Mouse (Mus musculus): ENCODE data around the gene Erbb3.
"Not testable (repeated sequence)": the region's sequence is repeated elsewhere in the genome, so short reads cannot be mapped to it uniquely, and the experiment has no call there.

Gene Erbb3

DNA sequence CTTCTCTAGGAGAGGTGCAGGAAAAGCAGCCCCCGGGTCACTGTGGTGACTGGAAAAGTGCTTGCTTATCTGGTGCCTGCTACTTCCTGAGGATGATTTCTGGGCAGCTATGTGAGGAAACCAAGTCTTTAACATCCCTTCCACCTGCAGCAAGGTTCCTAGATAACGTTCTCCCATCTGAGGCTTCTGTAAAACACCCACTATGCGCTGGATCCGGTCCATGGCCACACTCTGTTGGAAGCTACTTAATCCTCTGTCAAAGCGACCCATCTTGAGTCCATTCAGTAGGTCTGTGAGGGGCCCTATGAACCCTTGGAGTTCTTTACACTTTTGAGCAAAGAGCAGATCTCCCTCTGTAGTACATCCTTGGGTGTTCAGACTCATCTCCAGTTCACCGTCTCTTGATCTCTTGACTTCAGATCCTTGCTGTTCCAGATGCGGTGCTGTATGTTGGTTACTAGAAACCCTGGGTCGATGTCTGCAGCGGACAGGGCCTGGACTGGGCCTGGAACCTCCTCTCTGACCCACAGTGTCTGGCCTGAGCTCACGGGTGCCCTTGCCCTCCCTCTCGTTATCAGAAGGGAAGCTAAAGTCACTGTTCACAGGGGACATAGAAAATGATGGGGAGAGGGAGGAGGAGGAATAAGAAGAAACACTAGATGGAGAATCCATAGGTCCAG is 39.2 kb downstream of the Erbb3 start:
- not testable (repeated sequence) for DNase-seq

DNA sequence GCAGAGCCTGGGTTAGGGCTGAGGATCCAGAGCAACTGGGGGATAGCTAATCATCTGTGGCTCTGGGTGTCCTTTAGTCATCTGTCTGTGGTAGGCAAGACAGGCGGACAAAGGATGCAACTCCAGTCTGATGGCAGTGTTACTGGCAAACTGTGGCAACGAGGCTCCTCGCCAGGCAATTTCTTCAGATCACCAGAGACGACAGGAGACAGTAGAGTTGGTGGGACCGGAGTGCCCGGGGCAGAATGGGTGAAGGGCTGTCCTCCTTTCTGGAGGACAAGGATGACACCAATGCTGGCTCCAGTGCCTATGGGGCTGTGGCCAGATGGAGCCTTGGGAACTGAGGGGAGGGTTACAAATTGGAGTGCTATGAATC is 39.8 kb downstream of the Erbb3 start:
- peak in 1 of 2 experiments; percentile 35 for DNase-seq

DNA sequence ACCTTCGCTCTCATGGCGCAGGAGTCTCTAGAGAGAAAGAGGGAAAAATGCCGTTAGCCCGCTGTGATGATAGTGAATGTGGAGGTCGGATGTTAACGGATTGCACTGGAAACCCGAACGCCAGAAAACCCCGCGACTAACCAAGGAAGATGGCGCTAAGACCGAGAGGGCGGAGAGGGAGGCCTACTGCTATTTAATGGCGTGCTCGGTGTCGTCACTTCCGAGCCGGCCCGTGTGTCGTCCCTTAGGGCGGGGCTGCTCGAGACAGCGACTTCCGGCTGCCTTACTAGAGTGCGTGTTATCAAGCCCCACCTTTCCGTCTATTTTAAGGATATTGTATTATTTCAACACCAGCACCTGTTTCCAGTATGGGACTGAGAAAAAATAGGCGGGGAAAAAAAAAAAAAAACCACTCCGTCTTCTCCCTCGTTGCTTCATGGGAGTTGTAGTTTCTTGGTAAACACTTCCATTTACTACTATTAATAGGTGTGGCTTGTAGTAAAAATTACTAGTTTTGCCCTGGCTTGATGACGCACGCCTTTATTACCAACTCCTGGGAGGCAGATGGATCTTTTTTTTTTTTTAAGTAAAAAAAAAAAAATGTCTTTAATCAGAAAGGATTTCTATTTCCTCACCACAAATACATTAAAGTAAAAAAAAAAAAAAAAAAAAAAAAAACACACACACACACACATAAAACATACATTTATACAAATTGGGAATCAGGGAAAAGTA is 40.3 kb downstream of the Erbb3 start, which contains the start of gene Rpl41:
Gene Rpl41 (minus strand): TSS at position 359 of the 735 bp plus-strand sequence.
- DNase-seq, result peak; percentile 94 to 97

DNA sequence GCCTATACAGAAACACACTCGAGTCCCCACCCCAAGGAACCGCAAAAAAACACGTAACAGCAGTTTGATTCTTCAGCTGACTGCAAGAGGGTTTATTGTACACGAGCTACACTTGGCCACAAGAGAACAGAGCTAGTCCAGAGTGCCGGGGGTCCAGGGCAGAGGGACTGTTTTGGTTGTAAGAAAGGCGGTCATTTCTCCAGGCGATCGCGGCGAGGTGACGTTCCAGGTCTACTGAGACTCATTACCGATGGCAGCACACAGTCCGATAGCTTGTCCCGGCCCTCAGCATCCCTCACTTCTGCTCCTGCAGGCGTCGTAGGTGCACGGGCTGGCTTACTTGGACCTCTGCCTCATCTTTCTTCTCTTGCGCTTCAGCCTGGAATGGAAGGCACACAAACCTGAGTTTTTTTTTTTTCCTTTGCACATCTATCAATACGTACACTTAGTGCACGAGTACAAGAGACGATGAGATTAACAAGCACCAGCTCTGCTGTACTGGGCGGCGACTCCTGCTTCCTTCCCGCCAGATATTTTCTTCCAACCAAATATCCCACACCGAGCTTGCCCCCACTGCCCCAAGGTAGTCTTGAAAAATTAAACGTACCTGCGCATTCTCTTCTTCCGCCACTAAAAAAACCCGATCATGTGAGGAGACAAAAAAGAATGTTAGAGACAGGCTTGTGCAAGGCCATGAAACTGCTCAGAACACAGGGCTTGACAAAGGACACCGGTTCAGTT is 41.2 kb downstream of the Erbb3 start:
- peak; percentile 37 to 51 for DNase-seq

DNA sequence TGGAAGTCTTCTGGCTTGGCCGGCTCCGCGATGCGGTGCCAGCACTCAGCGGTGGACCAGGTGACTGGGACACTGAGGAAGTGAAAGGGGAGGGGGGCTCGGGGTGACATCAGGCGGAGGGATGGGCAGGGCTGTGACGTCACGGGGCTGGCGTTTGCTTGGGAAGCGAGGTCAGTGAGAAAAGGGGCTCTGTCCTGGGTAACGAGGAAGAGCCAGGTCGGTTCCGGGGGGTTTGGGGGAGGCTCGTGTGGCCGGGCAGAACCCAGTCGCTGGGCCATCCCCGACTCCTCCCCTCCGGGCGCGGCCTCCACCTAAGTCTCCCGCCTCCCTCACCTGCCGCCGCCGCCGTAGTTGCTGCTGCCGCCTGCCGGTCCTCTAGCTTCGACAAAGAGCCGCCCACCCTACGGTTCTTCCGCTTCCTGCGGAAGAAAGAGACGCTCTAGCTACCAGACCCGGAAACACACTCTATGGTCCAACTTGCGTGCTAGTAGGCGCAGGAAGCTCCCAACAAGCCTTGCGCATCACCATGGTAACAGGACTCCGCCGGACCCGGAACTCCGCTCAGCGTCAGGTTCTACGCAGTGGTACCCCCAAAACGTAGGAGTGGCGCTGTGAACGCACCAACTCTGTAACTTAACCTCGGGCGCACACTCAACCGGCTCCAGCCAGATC is 42.0 kb downstream of the Erbb3 start, which contains the start of gene Zc3h10:
Gene Zc3h10 (minus strand): TSS at position 414 of the 672 bp plus-strand sequence.
- peak; percentile 94 to 97 for DNase-seq

DNA sequence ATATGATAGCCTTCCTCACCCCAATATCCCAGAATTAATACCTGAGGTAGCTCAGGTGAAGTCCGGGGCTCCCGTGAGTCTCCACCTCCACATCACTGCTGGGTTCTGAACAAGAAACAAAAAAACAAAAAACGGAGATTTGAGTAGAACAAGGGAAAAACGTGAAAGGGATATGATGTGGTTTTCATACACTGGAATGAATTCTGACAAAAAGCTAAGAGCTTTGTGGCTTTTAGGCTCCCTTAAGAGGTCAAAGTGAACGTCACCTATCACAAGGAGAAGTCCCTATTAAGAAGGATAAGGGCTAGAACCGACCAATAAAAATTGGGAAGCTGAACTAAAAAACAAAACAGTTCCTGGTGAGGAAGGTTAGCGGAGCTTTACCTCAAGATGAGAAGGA is 42.7 kb downstream of the Erbb3 start:
- DNase-seq, result no peak

DNA sequence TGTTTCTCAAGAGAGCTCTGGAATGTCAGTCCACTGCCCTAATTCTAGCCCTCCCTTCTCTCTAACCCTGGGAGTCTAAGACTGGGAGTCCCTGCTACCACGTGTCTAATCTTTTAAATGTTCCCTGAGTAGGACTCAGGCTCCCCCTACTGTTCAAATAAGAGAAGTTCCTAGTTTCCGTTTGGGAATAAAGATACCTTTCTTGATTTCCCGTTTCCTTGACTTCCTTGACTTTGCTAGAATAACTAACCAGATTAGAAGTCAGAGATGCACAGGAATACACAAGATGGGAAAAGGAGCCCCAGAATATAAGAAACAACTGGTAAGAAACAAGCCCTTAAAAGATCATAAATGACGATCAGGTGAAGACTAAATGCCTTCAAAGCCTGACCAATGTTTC is 43.1 kb downstream of the Erbb3 start:
- DNase-seq, result no peak

DNA sequence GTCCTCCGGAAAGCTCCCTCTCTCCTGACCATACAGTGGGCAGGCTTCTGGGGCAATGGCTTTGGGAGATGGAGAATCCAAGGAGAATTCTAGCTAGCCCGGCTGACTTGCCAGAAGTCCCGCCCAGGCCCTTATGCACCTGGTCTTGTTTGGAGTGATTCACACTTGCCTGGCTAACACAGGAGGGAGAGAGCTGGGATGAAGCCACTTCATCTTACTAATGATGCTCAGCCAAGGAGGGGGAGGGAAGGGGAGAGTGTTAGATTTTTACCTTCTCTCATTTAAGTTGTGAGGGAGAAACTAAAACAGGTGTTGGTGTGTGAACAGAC is 43.9 kb downstream of the Erbb3 start:
- no peak for DNase-seq

DNA sequence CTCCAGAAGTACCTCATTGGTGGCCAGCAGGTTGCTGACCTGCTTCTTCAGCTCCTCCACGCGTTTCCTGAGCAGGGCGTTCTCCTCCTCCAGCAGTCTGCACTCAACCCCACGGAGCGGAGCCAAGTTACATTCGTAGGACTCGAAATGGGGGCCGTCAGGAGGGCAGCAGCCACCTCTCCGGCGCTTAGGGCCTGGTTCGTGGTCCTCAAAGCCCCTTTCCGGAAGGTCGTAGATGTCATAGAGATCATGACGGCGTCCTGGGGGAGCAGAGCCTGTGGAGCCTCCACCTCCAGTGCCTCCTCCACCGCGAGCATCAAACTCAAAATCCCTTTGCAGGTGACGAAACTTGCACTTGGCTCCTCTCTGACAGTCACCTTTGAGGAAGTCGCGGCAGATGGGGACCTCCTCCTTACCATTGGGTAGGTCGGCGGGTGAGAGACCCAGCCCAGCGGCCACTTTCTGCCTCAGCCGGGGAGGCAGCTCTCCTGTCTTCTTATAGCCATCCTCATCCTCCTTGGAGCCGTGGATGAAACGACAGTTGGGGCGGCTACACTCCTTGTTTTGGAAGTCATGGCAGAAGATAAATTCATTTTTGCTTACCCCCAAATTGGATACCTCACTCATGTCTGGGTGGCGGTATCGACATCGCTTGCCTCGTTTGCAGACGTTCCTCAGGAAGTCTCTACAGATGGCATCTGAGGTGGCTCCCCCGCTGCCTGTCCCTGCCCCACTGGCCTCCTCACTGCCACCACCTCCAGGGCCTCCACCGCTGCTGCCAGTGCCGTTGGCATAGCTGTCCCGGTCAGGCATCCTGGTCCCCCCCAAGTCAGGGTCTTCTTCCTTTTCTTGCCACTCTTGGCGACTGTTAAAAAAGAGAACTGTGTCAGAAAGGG is 44.5 kb downstream of the Erbb3 start:
- no peak for DNase-seq

DNA sequence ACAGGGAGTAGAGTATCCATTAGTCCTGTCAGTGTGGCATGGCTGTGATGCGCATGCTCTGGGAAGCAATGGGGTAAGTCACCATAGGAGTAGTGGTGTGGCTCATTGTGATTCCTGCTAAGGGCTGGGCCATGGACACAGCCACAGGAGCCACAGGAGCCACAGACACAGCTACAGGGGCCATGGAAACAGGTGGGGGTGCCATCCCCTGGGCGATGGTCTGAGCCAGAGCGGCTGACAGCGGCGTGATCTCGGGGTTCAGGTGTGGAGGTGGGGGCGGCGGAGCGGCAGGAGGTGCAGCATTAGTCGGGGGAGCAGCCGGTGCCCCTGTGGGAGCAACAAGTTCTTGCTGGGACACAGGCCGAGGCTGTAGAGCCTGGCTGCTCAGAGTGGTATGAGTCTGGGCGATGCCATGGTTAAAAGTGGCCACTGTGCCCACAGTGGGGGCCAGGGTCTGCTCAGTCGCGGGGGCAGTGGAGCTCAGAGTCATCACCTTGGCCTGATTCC is 45.2 kb downstream of the Erbb3 start:
- DNase-seq, result no peak

DNA sequence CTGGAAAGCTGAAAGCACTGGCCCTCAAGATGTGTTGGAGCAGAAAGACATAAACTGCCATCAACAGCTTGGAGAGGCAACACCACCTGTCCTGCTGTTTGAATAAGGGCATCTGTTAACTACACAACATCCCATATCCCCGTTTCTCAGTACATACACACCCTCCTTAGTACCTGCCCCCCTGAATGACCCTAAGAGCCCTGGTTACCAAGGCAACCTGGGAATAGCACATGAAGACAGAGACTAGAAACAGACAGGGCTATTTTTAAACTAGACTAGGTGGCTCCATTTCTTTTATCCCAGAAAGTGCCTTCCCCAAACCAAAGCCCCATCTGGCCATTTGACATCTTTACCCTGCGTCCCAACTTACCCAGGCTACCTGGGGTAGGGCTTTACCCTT is 46.4 kb downstream of the Erbb3 start:
- no peak for DNase-seq

DNA sequence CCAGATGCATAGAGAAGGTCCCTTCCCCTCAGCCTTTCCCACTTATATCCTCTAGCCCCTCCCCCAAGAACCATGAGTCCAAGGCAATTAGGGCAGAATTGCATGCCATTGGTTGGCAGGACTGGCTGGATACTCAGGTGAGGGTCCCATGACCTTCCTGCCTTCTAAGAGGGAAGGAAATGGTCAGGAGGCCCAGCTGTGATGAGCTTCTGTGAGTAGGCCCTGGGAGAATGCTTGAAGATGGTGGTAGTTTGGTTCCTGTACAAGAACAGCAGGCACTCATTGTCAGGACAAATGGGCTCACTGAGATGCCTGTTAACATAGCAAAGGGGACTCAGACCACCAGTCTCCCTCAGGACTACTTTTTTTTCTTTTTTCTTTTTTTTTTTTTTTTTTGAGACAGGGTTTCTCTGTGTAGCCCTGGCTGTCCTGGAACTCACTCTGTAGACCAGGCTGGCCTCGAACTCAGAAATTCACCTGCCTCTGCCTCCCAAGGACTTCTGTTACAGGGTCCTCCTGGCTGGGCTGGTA is 51.0 kb downstream of the Erbb3 start:
- no peak for DNase-seq

DNA sequence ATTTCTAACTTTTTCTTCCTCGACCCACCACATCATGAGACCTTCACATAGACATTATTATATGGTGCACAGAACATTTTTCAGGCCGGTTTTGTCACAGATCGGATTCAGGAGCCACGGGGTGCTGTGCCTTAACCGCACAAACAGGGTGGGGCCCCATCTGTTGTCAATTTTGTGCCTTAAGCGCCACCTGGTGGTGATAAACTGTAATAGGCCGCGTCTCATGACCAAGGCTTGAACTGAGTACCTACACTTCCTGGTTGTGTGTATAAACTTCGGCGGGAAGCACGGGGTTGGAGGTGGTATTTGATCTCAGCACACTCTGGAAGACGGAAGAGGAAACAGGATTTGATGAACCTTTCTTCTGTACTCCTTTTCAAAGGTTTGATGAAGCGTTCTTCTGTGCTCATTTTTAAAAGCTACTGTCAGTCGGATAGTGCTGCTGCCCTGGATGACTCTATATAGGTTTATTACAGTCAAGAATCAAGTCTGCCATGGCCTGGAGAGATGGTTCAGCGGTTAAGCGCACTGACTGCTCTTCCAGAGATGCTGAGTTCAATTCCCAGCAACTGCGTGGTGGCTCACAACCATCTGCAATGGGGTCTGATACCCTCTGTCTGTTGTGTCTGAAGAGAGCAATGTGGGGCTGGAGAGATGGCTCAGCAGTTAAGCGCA is 53.0 kb downstream of the Erbb3 start:
- DNase-seq, result peak; percentile 90 to 94

DNA sequence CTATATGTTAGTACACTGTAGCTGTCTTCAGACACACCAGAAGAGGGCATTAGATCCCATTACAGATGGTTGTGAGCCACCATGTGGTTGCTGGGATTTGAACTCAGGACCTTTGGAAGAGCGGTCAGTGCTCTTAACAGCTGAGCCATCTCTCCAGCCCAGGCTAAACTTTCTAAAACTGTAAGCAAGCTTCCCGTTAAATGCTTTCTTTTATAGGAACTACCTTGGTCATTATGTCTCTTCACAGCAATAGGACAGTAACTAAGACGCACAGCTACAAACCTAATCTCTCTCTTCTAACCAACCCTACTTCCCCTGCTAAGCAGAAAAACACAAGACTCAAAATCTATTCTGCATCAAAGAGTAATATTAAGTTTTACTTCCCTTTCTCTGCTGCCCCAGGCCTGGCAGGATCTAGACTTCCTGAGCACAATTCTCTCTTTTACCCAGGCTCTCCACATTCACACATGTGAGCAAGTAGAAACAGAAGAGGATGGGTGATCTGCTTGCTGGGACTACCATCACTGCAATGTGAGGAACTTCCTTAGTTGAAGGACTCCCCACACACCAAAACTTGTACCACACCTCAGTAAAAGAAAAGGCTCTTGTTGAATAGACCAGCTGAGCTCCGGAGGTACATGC is 53.7 kb downstream of the Erbb3 start:
- DNase-seq, result no peak

DNA sequence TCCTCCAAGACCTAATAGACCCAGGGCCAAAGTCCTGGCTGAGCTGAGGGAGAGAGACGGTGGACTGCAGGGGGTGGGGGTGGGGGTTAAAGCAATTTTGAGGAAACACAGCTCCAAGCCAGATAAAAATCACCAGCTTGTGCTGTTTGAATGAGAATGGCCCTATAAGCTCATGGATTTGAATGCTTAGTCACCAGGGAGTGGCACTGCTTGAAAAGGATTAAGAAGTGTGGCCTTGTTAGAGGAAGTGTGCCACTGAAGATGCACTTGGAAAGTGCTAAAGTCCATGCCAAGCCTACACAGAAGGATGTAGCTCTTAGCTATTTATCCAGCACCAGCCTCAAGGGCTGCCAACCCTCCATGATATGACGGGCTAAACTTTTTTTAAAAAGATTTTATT is 54.2 kb downstream of the Erbb3 start:
- no peak for DNase-seq

DNA sequence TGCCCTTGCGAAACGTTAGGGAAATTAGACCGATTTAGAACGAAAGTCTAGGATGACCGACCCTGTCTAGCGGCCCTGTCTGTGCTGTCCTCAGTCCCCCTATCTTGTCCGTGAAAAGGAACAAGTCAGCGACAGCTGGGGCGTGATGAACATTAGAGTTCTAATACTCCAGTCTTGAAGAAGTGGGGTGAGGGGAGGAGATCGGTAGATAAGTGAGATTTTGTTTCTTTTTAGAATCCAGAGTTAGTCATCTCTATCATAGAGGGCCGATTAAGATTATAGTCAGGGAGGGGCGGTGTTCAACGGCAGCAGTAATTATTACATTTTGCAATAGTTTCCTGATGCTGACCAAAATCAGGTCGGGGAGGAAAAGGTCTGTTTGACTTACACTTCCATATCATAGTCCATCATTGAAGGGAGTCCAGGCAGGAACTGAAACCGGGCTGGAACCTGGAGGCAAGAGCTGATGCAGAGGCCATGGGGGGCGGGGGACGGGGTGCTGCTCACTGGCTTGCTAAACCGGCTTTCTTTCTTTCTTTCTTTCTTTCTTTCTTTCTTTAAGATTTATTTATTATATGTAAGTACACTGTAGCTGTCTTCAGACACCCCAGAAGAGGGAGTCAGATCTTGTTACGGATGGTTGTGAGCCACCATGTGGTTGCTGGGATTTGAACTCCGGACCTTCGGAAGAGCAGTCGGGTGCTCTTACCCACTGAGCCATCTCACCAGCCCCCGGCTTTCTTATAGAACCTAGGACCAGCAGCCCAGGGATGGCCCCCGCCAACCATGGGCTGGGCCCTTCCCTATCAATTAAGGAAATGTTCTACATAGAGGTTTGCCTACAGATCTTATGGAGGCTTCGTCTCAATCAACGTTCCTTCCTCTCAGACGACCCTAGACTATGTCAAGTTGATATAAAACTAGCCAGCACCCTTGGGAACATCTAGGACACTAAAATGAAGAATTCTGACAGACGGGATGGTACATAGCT is 62.8 kb downstream of the Erbb3 start:
- no peak for DNase-seq

DNA sequence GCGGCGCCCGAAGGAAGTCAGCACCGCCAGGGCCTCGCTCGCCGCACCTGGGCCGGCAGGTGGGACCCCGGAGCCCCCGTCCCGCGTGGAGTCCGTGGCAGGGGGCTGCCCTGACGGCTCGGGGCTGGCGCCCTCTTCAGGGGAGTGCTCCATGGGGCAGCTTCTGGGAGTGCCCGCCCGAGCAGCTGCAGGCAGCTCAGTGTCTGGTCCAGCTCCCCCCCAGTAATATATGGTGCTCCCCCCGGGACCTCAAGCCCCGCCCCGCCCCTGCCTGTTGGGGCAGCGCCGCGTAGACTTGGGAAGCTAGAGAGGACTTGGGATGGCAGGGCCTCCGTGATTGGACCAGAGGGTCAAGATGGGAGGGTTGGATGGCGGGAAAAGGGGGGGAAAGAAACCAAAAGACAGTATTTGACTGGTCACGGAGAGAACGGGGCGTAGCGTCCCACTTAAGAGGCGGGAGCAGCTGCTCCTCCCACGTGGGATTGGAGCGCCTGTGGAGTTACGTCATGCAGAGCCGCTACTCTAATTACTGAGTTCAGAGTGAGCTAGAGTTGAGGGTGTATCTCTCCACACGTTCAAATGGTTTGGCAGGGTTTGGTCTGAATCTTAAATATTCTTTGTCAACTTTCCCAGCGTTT is 63.7 kb downstream of the Erbb3 start, which contains the start of gene Esyt1:
Gene Esyt1 (minus strand): TSS at position 201 of the 638 bp plus-strand sequence.
- DNase-seq, result peak; percentile 94 to 98
